In genomic region chr10:86700973-86701372, GRCm38 (mm10) we compare ENCODE assay signal across 1 mouse cellular context.
TF ChIP-seq lines count a peak whose summit lies in the region.

No protein-coding gene starts in this region.

TF ChIP-seq in MEL, 35 proteins besides CTCF, POLR2A, EP300 and RAD21:
- TF ChIP-seq HCFC1 (IDR thresholded peaks at IDR 0.05; ENCODE audit: low read depth, low read length): no peak
- no peak for TF ChIP-seq ZNF384 (IDR thresholded peaks at IDR 0.05; ENCODE audit: low read depth, low read length)
- no peak for TF ChIP-seq E2F4 (IDR thresholded peaks at IDR 0.05; ENCODE audit: borderline replicate concordance, low read depth, low read length)
- TF ChIP-seq MAZ (IDR thresholded peaks at IDR 0.05; ENCODE audit: low read depth, low read length): no peak
- no peak for TF ChIP-seq RCOR1 (IDR thresholded peaks at IDR 0.05; ENCODE audit: low read depth, low read length)
- no peak for TF ChIP-seq KAT2A (conservative IDR thresholded peaks at IDR 0.05; ENCODE audit: low read depth, low read length)
- TF ChIP-seq CHD1 (IDR thresholded peaks at IDR 0.05; ENCODE audit: low read depth, low read length): no peak
- TF ChIP-seq MEF2A (IDR thresholded peaks at IDR 0.05; ENCODE audit: extremely low read depth, insufficient replicate concordance, low read depth, low read length, poor library complexity, severe bottlenecking): no peak
- TF ChIP-seq POLR2AphosphoS2 (IDR thresholded peaks at IDR 0.05; ENCODE audit: low read length): no peak
- TF ChIP-seq GATA1 (IDR thresholded peaks at IDR 0.05; ENCODE audit: low read depth, low read length): no peak
- no peak for TF ChIP-seq ZKSCAN1 (IDR thresholded peaks at IDR 0.05; ENCODE audit: low read depth, low read length)
TF ChIP-seq in MEL: peak in this region for 0.
